Mouse (Mus musculus) lung, postnatal 0 days (tissue): ENCODE data around the gene Tjap1.

Source experiments
- CTCF ChIP-seq: IDR thresholded peaks from 2 replicates; pipeline ENCODE4 v1.5.1; 2016; ENCODE audit warnings: antibody characterized with exemption, mild to moderate bottlenecking
- EP300 ChIP-seq: IDR thresholded peaks from 2 replicates; pipeline ENCODE4 v1.6.1; 2016; ENCODE audit warnings: antibody characterized with exemption, mild to moderate bottlenecking, control low read depth

DNA sequence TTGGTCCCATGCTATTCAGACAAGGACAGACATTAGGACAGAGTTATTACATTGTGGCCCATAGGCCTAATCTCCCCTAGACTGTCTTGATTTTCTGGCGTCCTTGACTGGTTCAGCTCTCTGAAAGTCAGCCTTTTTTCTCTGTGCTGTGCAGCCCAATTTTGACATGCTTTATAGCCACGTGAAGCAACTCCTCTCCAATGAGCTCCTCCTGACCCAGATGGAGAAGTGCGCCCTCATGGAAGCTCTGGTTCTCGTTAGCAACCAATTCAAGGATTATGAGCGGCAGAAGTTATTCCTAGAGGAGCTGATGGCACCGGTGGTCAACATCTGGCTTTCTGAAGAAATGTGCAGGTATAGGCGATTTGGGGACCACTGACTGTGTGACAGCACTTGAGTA lies 55.2 kb downstream of the Tjap1 start:
- TF ChIP-seq CTCF (no peak), EP300 (no peak)
